Mouse (Mus musculus) hindbrain, embryonic 12.5 days (tissue): Measurements from ENCODE around the gene Rnf216. TPM values are rescaled to one million over a fixed set of nuclear protein-coding genes. Genes with fewer than 3 reads are reported as not detected.

Experiments
- ATAC-seq: fragments of 200-750 bp; cut with Nextera tagmentation; 2 replicates; pipeline ENCODE4 v1.8.0; 2017; ENCODE audit warnings: moderate TSS enrichment; ENCODE audit not compliant: low FRiP score
- H3K27ac ChIP-seq: fragments of 300-500 bp; sonication (generic); 2 replicates; pipeline ENCODE4 v1.5.1; 2016; ENCODE audit warnings: mild to moderate bottlenecking
- H3K27me3 ChIP-seq: fragments of 300-500 bp; sonication (generic); 2 replicates; pipeline ENCODE4 v1.6.1; 2016; ENCODE audit warnings: mild to moderate bottlenecking
- H3K36me3 ChIP-seq: fragments of 300-500 bp; sonication (generic); 2 replicates; pipeline ENCODE4 v1.6.1; 2016; ENCODE audit warnings: mild to moderate bottlenecking
- H3K4me1 ChIP-seq: fragments of 300-500 bp; sonication (generic); 2 replicates; pipeline ENCODE4 v1.6.1; 2016
- H3K4me2 ChIP-seq: fragments of 300-500 bp; sonication (generic); replicated peaks from 2 replicates; pipeline ENCODE4 v1.6.1; 2016; ENCODE audit warnings: mild to moderate bottlenecking
- H3K4me3 ChIP-seq: fragments of 300-500 bp; sonication (generic); 2 replicates; pipeline ENCODE4 v1.5.1; 2016; ENCODE audit warnings: mild to moderate bottlenecking
- H3K9ac ChIP-seq: fragments of 300-500 bp; sonication (generic); 2 replicates; pipeline ENCODE4 v1.6.1; 2016; ENCODE audit warnings: mild to moderate bottlenecking, moderate library complexity
- H3K9me3 ChIP-seq: fragments of 300-500 bp; sonication (generic); replicated peaks from 2 replicates; pipeline ENCODE4 v1.6.1; 2016; ENCODE audit warnings: mild to moderate bottlenecking
- WGBS: fragments of 180-500 bp; shearing (Covaris S2); methylation state at CpG from one replicate; pipeline ENCODE4 v1.1.7; 2016; 5-methylcytosine and 5-hydroxymethylcytosine counted together
- polyA plus RNA-seq: library from polyadenylated mRNA; unstranded; fragments of >200 nt; fragmentation: Nextera tagmentation; extraction: Ambion mirVana; gene quantifications from 2 replicates; pipeline ENCODE4 v1.2.1, GENCODE M21; 2016

Rnf216 gene
- polyA plus RNA-seq, 1 experiment from 2014 or later = 49.4 TPM

DNA sequence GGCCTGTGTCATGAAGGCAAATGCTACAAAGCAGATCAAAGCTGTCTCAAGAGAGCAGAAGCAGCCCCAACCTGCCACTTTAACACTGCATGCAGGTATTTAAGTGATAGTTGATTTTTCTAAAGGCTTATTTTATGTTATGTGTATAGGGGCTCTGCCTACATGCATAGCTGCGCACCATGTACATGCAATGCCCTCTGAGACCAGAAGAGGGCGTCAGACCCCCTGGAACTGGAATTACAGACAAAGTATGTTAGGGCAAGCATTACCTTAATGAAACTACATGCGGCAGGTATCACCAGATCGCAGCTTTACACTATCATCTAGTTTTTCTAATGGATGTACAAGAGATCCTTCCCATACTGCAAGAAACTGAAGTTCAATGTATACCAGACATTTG, 27.9 kb downstream of the Rnf216 start:
- ATAC-seq = no peak
- H3K9ac ChIP-seq = no peak overlapping the region
- H3K27ac ChIP-seq = no peak overlapping the region
- H3K4me1 ChIP-seq = no peaks in the 10 kb centered on the region
- no peak overlapping the region for H3K4me2 ChIP-seq
- H3K27me3 ChIP-seq = no peaks in the 10 kb centered on the region
- 69% methylated on average over 4 of the region's 4 CpGs for WGBS
- peaks cover 64% of the 10 kb centered on the region for H3K36me3 ChIP-seq
- H3K9me3 ChIP-seq = no peaks in the 10 kb centered on the region
- no peak overlapping the region for H3K4me3 ChIP-seq

DNA sequence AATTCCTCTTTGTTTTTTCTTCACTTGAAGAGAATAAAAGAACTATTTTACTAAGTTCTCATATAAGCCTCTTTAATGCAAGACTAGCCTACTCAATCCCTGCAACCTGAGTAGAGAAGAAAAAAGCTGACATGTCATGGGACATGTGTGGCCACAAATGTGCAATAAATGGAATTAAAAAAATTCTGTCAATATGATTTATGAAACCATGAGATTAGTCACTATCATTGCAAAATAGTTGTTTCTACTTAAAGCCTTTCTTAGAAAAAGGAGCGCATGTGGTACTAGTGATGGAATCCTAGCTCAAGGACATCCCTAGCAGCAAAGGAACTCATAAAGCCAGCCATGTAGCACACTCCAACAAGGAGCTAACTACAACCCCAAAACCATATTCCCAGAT, 33.0 kb downstream of the Rnf216 start:
- Histone ChIP-seq H3K27ac (no peak overlapping the region), H3K36me3 (peaks cover 75% of the 10 kb centered on the region), H3K27me3 (no peaks in the 10 kb centered on the region), H3K4me1 (no peaks in the 10 kb centered on the region), H3K4me3 (no peak overlapping the region), H3K4me2 (no peak overlapping the region), H3K9ac (no peak overlapping the region), H3K9me3 (no peaks in the 10 kb centered on the region)
- WGBS = 94% methylated on average over 1 of the region's 1 CpGs
- ATAC-seq = no peak

GRCm38 (mm10) chr5:143076603-143077143, 36.1 kb downstream of the Rnf216 start:
- H3K4me2 ChIP-seq = no peak overlapping the region
- 95% methylated on average over 3 of the region's 3 CpGs for WGBS
- H3K4me1 ChIP-seq = no peaks in the 10 kb centered on the region
- no peaks in the 10 kb centered on the region for H3K9me3 ChIP-seq
- H3K27me3 ChIP-seq = no peaks in the 10 kb centered on the region
- no peak overlapping the region for H3K9ac ChIP-seq
- no peak overlapping the region for H3K4me3 ChIP-seq
- no peak overlapping the region for H3K27ac ChIP-seq
- H3K36me3 ChIP-seq = peaks cover 80% of the 10 kb centered on the region
- ATAC-seq = no peak

GRCm38 (mm10) chr5:143075987-143076386, 36.8 kb downstream of the Rnf216 start:
- no peaks in the 10 kb centered on the region for H3K9me3 ChIP-seq
- no peak overlapping the region for H3K4me2 ChIP-seq
- H3K9ac ChIP-seq = no peak overlapping the region
- H3K4me1 ChIP-seq = no peaks in the 10 kb centered on the region
- ATAC-seq = no peak
- 99% methylated on average over 2 of the region's 2 CpGs for whole genome bisulfite sequencing
- no peak overlapping the region for H3K27ac ChIP-seq
- peaks cover 80% of the 10 kb centered on the region for H3K36me3 ChIP-seq
- no peak overlapping the region for H3K4me3 ChIP-seq
- H3K27me3 ChIP-seq = no peaks in the 10 kb centered on the region

- H3K4me1 ChIP-seq = no peaks in the 10 kb centered on the region
- WGBS = 94% methylated on average over 2 of the region's 2 CpGs
- no peak overlapping the region for H3K4me2 ChIP-seq
- no peaks in the 10 kb centered on the region for H3K27me3 ChIP-seq
- no peak overlapping the region for H3K9ac ChIP-seq
- H3K9me3 ChIP-seq = no peaks in the 10 kb centered on the region
- H3K27ac ChIP-seq = no peak overlapping the region
- ATAC-seq = no peak
- H3K4me3 ChIP-seq = no peak overlapping the region
- H3K36me3 ChIP-seq = peaks cover 56% of the 10 kb centered on the region
These were observed 43.7 kb downstream of the Rnf216 start for GRCm38 (mm10) chr5:143069048-143069447.

- Histone ChIP-seq H3K27ac (no peak overlapping the region), H3K9ac (no peak overlapping the region), H3K36me3 (peaks cover 55% of the 10 kb centered on the region), H3K4me2 (no peak overlapping the region), H3K27me3 (no peaks in the 10 kb centered on the region), H3K9me3 (no peaks in the 10 kb centered on the region), H3K4me3 (no peak overlapping the region), H3K4me1 (no peaks in the 10 kb centered on the region)
- 92% methylated on average over 3 of the region's 3 CpGs for WGBS
- ATAC-seq = no peak
These were observed 44.4 kb downstream of the Rnf216 start for GRCm38 (mm10) chr5:143068382-143068781.

GRCm38 (mm10) chr5:143066551-143066958, 46.2 kb downstream of the Rnf216 start:
- Histone ChIP-seq H3K36me3 (peaks cover 43% of the 10 kb centered on the region), H3K27ac (no peak overlapping the region), H3K4me3 (no peak overlapping the region), H3K27me3 (no peaks in the 10 kb centered on the region), H3K9ac (no peak overlapping the region), H3K9me3 (no peaks in the 10 kb centered on the region), H3K4me1 (peaks cover under 1% of the 10 kb centered on the region; the same call in 1 of the 2 replicates), H3K4me2 (no peak overlapping the region)
- no peak for ATAC-seq
- WGBS = 24% methylated on average over 1 of the region's 1 CpGs

DNA sequence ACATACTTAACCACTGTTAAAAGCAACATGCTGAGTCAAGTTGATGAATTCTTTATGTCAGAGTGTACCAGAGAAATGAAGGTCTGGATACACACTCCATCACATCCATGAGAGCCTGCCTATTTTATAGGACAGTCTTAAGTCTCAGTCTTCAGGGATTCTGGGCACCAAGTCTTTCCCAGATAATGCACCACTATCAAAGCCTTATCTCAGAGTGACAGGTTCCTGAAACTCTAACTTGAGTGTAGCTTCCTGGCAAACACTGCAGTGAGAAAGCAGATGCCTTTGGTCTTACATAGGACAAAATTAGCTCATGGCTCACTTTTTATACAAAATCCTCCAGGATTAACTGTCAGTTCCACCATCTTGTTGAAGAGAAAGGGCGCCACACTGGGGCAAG, 46.7 kb downstream of the Rnf216 start:
- 0 out of 2 replicates have a peak overlapping the region, but pooled peaks have one; percentile 12 for H3K27ac ChIP-seq
- no peaks in the 10 kb centered on the region for H3K9me3 ChIP-seq
- no peaks in the 10 kb centered on the region for H3K27me3 ChIP-seq
- no peak overlapping the region for H3K4me3 ChIP-seq
- H3K4me1 ChIP-seq = peaks cover 5% of the 10 kb centered on the region; the same call in 1 of the 2 replicates
- H3K36me3 ChIP-seq = peaks cover 43% of the 10 kb centered on the region
- no peak for ATAC-seq
- H3K9ac ChIP-seq = no peak overlapping the region
- WGBS = 97% methylated on average over 1 of the region's 1 CpGs
- no peak overlapping the region for H3K4me2 ChIP-seq

- no peak overlapping the region for H3K4me3 ChIP-seq
- 86% methylated on average over 2 of the region's 2 CpGs for WGBS
- H3K4me1 ChIP-seq = peaks cover 7% of the 10 kb centered on the region; the same call in 1 of the 2 replicates
- peaks cover 43% of the 10 kb centered on the region for H3K36me3 ChIP-seq
- no peak for ATAC-seq
- H3K27ac ChIP-seq = no peak overlapping the region
- H3K9me3 ChIP-seq = no peaks in the 10 kb centered on the region
- H3K9ac ChIP-seq = no peak overlapping the region
- H3K27me3 ChIP-seq = no peaks in the 10 kb centered on the region
- no peak overlapping the region for H3K4me2 ChIP-seq
These were observed 47.6 kb downstream of the Rnf216 start for GRCm38 (mm10) chr5:143065230-143065629.

GRCm38 (mm10) chr5:143062251-143062650, 50.5 kb downstream of the Rnf216 start:
- Histone ChIP-seq H3K4me3 (no peak overlapping the region), H3K36me3 (peaks cover 36% of the 10 kb centered on the region), H3K4me2 (no peak overlapping the region), H3K9me3 (no peaks in the 10 kb centered on the region), H3K27me3 (no peaks in the 10 kb centered on the region), H3K27ac (no peak overlapping the region), H3K4me1 (peaks cover 7% of the 10 kb centered on the region; the same call in 1 of the 2 replicates), H3K9ac (no peak overlapping the region)
- ATAC-seq = no peak
- 91% methylated on average over 3 of the region's 3 CpGs for WGBS

GRCm38 (mm10) chr5:143061511-143061910, 51.3 kb downstream of the Rnf216 start:
- Histone ChIP-seq H3K36me3 (peaks cover 29% of the 10 kb centered on the region), H3K4me3 (no peak overlapping the region), H3K9me3 (no peaks in the 10 kb centered on the region), H3K9ac (no peak overlapping the region), H3K27ac (peak overlapping the region; percentile 55), H3K4me1 (peaks cover 7% of the 10 kb centered on the region; the same call in 1 of the 2 replicates), H3K4me2 (no peak overlapping the region), H3K27me3 (no peaks in the 10 kb centered on the region)
- no peak for ATAC-seq
- 52% methylated on average over 3 of the region's 3 CpGs for WGBS

GRCm38 (mm10) chr5:143060774-143061385, 51.9 kb downstream of the Rnf216 start:
- no peak overlapping the region for H3K9ac ChIP-seq
- peaks cover 33% of the 10 kb centered on the region for H3K36me3 ChIP-seq
- H3K9me3 ChIP-seq = no peaks in the 10 kb centered on the region
- H3K27ac ChIP-seq = peak overlapping the region; percentile 55
- H3K4me3 ChIP-seq = no peak overlapping the region
- H3K4me1 ChIP-seq = peaks cover 7% of the 10 kb centered on the region; the same call in 1 of the 2 replicates
- no peaks in the 10 kb centered on the region for H3K27me3 ChIP-seq
- WGBS = 14% methylated on average over 2 of the region's 2 CpGs
- no peak overlapping the region for H3K4me2 ChIP-seq
- no peak for ATAC-seq

GRCm38 (mm10) chr5:143059958-143060357, 52.8 kb downstream of the Rnf216 start:
- Histone ChIP-seq H3K9ac (no peak overlapping the region), H3K9me3 (no peaks in the 10 kb centered on the region), H3K27me3 (no peaks in the 10 kb centered on the region), H3K4me2 (no peak overlapping the region), H3K4me1 (peaks cover 7% of the 10 kb centered on the region; the same call in 1 of the 2 replicates), H3K36me3 (peaks cover 27% of the 10 kb centered on the region), H3K27ac (no peak overlapping the region), H3K4me3 (no peak overlapping the region)
- no peak for ATAC-seq
- 85% methylated on average over 1 of the region's 1 CpGs for WGBS
